Mouse (Mus musculus) MEL (cell line): Measurements from ENCODE around the gene Upp2. TPM values are rescaled to one million over a fixed set of nuclear protein-coding genes. Genes with fewer than 3 reads are reported as not detected.

Source experiments
- DNase-seq: peaks from one replicate; pipeline ENCODE4 v3.0.0; 2011; ENCODE audit warnings: low read depth, low spot score
- H3K27ac ChIP-seq: 2 replicates; pipeline ENCODE4 v1.5.1; 2012; ENCODE audit warnings: low read depth, mild to moderate bottlenecking, control low read depth, low read length, moderate library complexity; ENCODE audit not compliant: control insufficient read depth
- H3K27me3 ChIP-seq, 2 experiments: fragments of 150-350 bp in 1 of 2; sonication (generic) in 1 of 2; 2 replicates each; pipeline ENCODE4 v1.6.1; 2012; ENCODE audit warnings: low read length in 2 of 2, mild to moderate bottlenecking in 2 of 2, improper control_type of control experiment in 1 of 2, moderate library complexity in 1 of 2; ENCODE audit not compliant: insufficient read depth in 2 of 2, control insufficient read depth in 1 of 2
- H3K36me3 ChIP-seq, 2 experiments: 2 replicates each; pipeline ENCODE4 v1.6.1; 2012 to 2014; ENCODE audit warnings: low read length in 2 of 2, improper control_type of control experiment in 1 of 2, inconsistent platforms in 1 of 2, mild to moderate bottlenecking in 1 of 2; ENCODE audit not compliant: insufficient read depth in 2 of 2, control insufficient read depth in 1 of 2
- H3K4me1 ChIP-seq, 2 experiments: fragments of 150-350 bp in 1 of 2; sonication (generic) in 1 of 2; 2 replicates each; pipeline ENCODE4 v1.6.1; 2012; ENCODE audit warnings: low read length in 2 of 2, improper control_type of control experiment in 1 of 2, mild to moderate bottlenecking in 1 of 2; ENCODE audit not compliant: insufficient read depth in 2 of 2, control insufficient read depth in 1 of 2
- H3K4me3 ChIP-seq, 2 experiments: fragments of 150-350 bp in 1 of 2; sonication (generic) in 1 of 2; 2 replicates each; pipeline ENCODE4 v1.5.1; 2012; ENCODE audit warnings: low read depth in 2 of 2, low read length in 2 of 2, mild to moderate bottlenecking in 2 of 2, moderate library complexity in 2 of 2, control low read depth in 1 of 2, improper control_type of control experiment in 1 of 2; ENCODE audit not compliant: control insufficient read depth in 1 of 2, insufficient read depth in 1 of 2
- H3K79me2 ChIP-seq: 2 replicates; pipeline ENCODE4 v1.6.1; 2012; ENCODE audit warnings: mild to moderate bottlenecking, low read length, moderate library complexity; ENCODE audit not compliant: control insufficient read depth, poor library complexity, insufficient read depth
- H3K9ac ChIP-seq: 2 replicates; pipeline ENCODE4 v1.6.1; 2012; ENCODE audit warnings: low read depth, mild to moderate bottlenecking, control low read depth, low read length, moderate library complexity; ENCODE audit not compliant: control insufficient read depth, poor library complexity, severe bottlenecking
- H3K9me3 ChIP-seq: fragments of 150-350 bp; sonication (generic); replicated peaks from 2 replicates; pipeline ENCODE4 v1.6.1; 2012; ENCODE audit warnings: mild to moderate bottlenecking, low read length, improper control_type of control experiment, moderate library complexity; ENCODE audit not compliant: insufficient read depth
- BHLHE40 ChIP-seq: IDR thresholded peaks from 2 replicates; pipeline ENCODE4 v1.6.1; 2012; ENCODE audit warnings: low read depth, mild to moderate bottlenecking, inconsistent platforms, low read length, improper control_type of control experiment, borderline replicate concordance
- CHD2 ChIP-seq: IDR thresholded peaks from 2 replicates; pipeline ENCODE4 v1.6.1; 2011; ENCODE audit warnings: low read length, improper control_type of control experiment
- CTCF ChIP-seq, 3 experiments: IDR thresholded peaks in 2 of 3; conservative IDR thresholded peaks in 1 of 3; 2 replicates each; pipeline ENCODE4 v1.5.1; 2011 to 2012; ENCODE audit warnings: low read length in 3 of 3, low read depth in 2 of 3, mild to moderate bottlenecking in 2 of 3, improper control_type of control experiment in 1 of 3, inconsistent platforms in 1 of 3, mixed read lengths in 1 of 3, moderate library complexity in 1 of 3; ENCODE audit not compliant: control insufficient read depth in 1 of 3, insufficient read depth in 1 of 3, poor library complexity in 1 of 3, severe bottlenecking in 1 of 3
- E2F4 ChIP-seq: IDR thresholded peaks from 2 replicates; pipeline ENCODE4 v1.6.1; 2011; ENCODE audit warnings: low read depth, low read length, improper control_type of control experiment, borderline replicate concordance
- ELF1 ChIP-seq: IDR thresholded peaks from 2 replicates; pipeline ENCODE4 v1.6.1; 2014; ENCODE audit warnings: low read depth, mild to moderate bottlenecking, inconsistent platforms, low read length, improper control_type of control experiment, moderate library complexity
- EP300 ChIP-seq, 2 experiments: IDR thresholded peaks; 2 replicates each; pipeline ENCODE4 v1.6.1; 2011; ENCODE audit warnings: improper control_type of control experiment in 2 of 2, low read length in 2 of 2, low read depth in 1 of 2, mild to moderate bottlenecking in 1 of 2
- GABPA ChIP-seq: IDR thresholded peaks from 2 replicates; pipeline ENCODE4 v1.6.1; 2012; ENCODE audit warnings: low read depth, mild to moderate bottlenecking, inconsistent platforms, low read length, improper control_type of control experiment, moderate library complexity
- HCFC1 ChIP-seq: IDR thresholded peaks from 2 replicates; pipeline ENCODE4 v1.6.1; 2012; ENCODE audit warnings: low read depth, mild to moderate bottlenecking, inconsistent platforms, low read length, improper control_type of control experiment, moderate library complexity
- JUND ChIP-seq: IDR thresholded peaks from 2 replicates; pipeline ENCODE4 v1.6.1; 2011; ENCODE audit warnings: low read depth, mild to moderate bottlenecking, improper control_type of control experiment, low read length
- KAT2A ChIP-seq: conservative IDR thresholded peaks from 2 replicates; pipeline ENCODE4 v1.6.1; 2012; ENCODE audit warnings: low read depth, low read length, improper control_type of control experiment, inconsistent platforms
- MAFK ChIP-seq: IDR thresholded peaks from 2 replicates; pipeline ENCODE4 v1.6.1; 2011; ENCODE audit warnings: low read depth, mild to moderate bottlenecking, low read length, improper control_type of control experiment, borderline replicate concordance
- MAX ChIP-seq: IDR thresholded peaks from 2 replicates; pipeline ENCODE4 v1.6.1; 2011; ENCODE audit warnings: low read length, improper control_type of control experiment
- MAZ ChIP-seq: IDR thresholded peaks from 2 replicates; pipeline ENCODE4 v1.6.1; 2012; ENCODE audit warnings: low read depth, mild to moderate bottlenecking, inconsistent platforms, low read length, improper control_type of control experiment
- MEF2A ChIP-seq: IDR thresholded peaks from 2 replicates; pipeline ENCODE4 v1.6.1; 2014; ENCODE audit warnings: low read depth, mild to moderate bottlenecking, inconsistent platforms, low read length, improper control_type of control experiment; ENCODE audit not compliant: poor library complexity, insufficient replicate concordance, severe bottlenecking; ENCODE audit errors: extremely low read depth
- MXI1 ChIP-seq: IDR thresholded peaks from 2 replicates; pipeline ENCODE4 v1.6.1; 2011; ENCODE audit warnings: mild to moderate bottlenecking, low read depth, low read length, improper control_type of control experiment
- MYB ChIP-seq: IDR thresholded peaks from 2 replicates; pipeline ENCODE4 v1.6.1; 2011; ENCODE audit warnings: mild to moderate bottlenecking, low read depth, low read length, improper control_type of control experiment
- MYC ChIP-seq: IDR thresholded peaks from 2 replicates; pipeline ENCODE4 v1.6.1; 2011; ENCODE audit warnings: low read depth, mild to moderate bottlenecking, low read length, improper control_type of control experiment, moderate library complexity
- NRF1 ChIP-seq: IDR thresholded peaks from 2 replicates; pipeline ENCODE4 v1.6.1; 2014; ENCODE audit warnings: low read depth, mild to moderate bottlenecking, inconsistent platforms, low read length, improper control_type of control experiment, moderate library complexity; ENCODE audit not compliant: poor library complexity, insufficient read depth, severe bottlenecking
- POLR2A ChIP-seq, 2 experiments: IDR thresholded peaks; 2 replicates each; pipeline ENCODE4 v1.6.1; 2011 to 2012; ENCODE audit warnings: low read length in 2 of 2, mild to moderate bottlenecking in 2 of 2, control low read depth in 1 of 2, improper control_type of control experiment in 1 of 2, low read depth in 1 of 2, moderate library complexity in 1 of 2; ENCODE audit not compliant: control insufficient read depth in 1 of 2, insufficient read depth in 1 of 2, poor library complexity in 1 of 2
- POLR2AphosphoS2 ChIP-seq: IDR thresholded peaks from 2 replicates; pipeline ENCODE4 v1.6.1; 2011; ENCODE audit warnings: low read length, improper control_type of control experiment
- RAD21 ChIP-seq: IDR thresholded peaks from 2 replicates; pipeline ENCODE4 v1.6.1; 2011; ENCODE audit warnings: mild to moderate bottlenecking, low read depth, low read length, improper control_type of control experiment
- RCOR1 ChIP-seq: IDR thresholded peaks from 2 replicates; pipeline ENCODE4 v1.6.1; 2012; ENCODE audit warnings: low read depth, mild to moderate bottlenecking, inconsistent platforms, low read length, improper control_type of control experiment
- SMC3 ChIP-seq: IDR thresholded peaks from 2 replicates; pipeline ENCODE4 v1.6.1; 2011; ENCODE audit warnings: low read depth, low read length, improper control_type of control experiment
- TAL1 ChIP-seq: IDR thresholded peaks from 2 replicates; pipeline ENCODE4 v1.6.1; 2012; ENCODE audit warnings: mild to moderate bottlenecking, inconsistent platforms, low read length, moderate library complexity, mixed read lengths
- TBP ChIP-seq: IDR thresholded peaks from 2 replicates; pipeline ENCODE4 v1.8.0; 2011; ENCODE audit warnings: low read depth, low read length, improper control_type of control experiment
- UBTF ChIP-seq: IDR thresholded peaks from 2 replicates; pipeline ENCODE4 v1.6.1; 2012; ENCODE audit warnings: low read depth, mild to moderate bottlenecking, inconsistent platforms, low read length, improper control_type of control experiment, moderate library complexity, borderline replicate concordance; ENCODE audit not compliant: insufficient read depth
- USF1 ChIP-seq: IDR thresholded peaks from 2 replicates; pipeline ENCODE4 v1.6.1; 2014; ENCODE audit warnings: low read depth, mild to moderate bottlenecking, inconsistent platforms, low read length, improper control_type of control experiment, moderate library complexity
- USF2 ChIP-seq, 2 experiments: IDR thresholded peaks; 2 replicates each; pipeline ENCODE4 v1.6.1; 2011 to 2012; ENCODE audit warnings: improper control_type of control experiment in 2 of 2, low read length in 2 of 2, borderline replicate concordance in 1 of 2, inconsistent platforms in 1 of 2, low read depth in 1 of 2, mild to moderate bottlenecking in 1 of 2; ENCODE audit not compliant: insufficient read depth in 1 of 2
- ZKSCAN1 ChIP-seq: IDR thresholded peaks from 2 replicates; pipeline ENCODE4 v1.6.1; 2012; ENCODE audit warnings: low read depth, mild to moderate bottlenecking, inconsistent platforms, low read length, improper control_type of control experiment, moderate library complexity
- ZMIZ1 ChIP-seq: IDR thresholded peaks from 2 replicates; pipeline ENCODE4 v1.6.1; 2012; ENCODE audit warnings: low read depth, mild to moderate bottlenecking, inconsistent platforms, low read length, improper control_type of control experiment, moderate library complexity
- ZNF384 ChIP-seq: IDR thresholded peaks from 2 replicates; pipeline ENCODE4 v1.6.1; 2012; ENCODE audit warnings: low read depth, mild to moderate bottlenecking, inconsistent platforms, low read length, improper control_type of control experiment
- polyA plus RNA-seq, 2 experiments: library from polyadenylated mRNA; stranded (reverse) in 1 of 2; unstranded in 1 of 2; fragments of >175 nt in 1 of 2; fragments of >200 nt in 1 of 2; gene quantifications; 2 replicates each; pipeline versions ENCODE4 v1.2.1 to v1.2.4; 2012; ENCODE audit warnings: low replicate concordance in 2 of 2, low read depth in 1 of 2; ENCODE audit not compliant: insufficient read length in 2 of 2, insufficient read depth in 1 of 2, missing spikeins in 1 of 2
- total RNA-seq: library from RNA; depleted of rRNA; stranded (reverse); fragments of 300-350 nt; gene quantifications from 2 replicates; pipeline ENCODE4 v1.2.3, GENCODE M21; 2012

Upp2 gene
- total and polyA plus RNA-seq, 3 experiments, result not detected

DNA sequence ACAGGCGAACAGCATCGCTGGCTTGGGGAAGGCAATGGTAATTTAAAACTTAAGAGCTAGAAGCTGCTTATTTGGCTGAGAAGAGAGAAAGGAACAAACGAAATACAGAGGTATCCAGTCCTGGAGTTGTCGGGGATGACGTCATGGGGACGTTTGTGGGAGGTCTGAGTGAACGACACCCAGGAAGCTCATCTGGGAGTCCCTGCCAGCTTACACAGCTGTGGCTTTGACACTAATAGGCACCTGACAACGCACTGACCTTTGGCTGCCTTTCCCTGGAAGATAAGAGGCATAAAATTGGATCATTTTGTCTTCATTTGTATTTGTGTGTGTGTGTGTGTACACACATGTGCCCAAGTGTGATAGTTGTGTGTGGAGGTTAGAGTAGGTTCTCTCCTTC, 130.4 kb downstream of the Upp2 start:
- H3K9me3 ChIP-seq, result no peaks in the 10 kb centered on the region
- TF ChIP-seq USF1 (no peak), USF2 (IDR thresholded peaks at IDR 0.05; ENCODE audit: borderline replicate concordance in 1 of 2, insufficient read depth in 1 of 2, low read depth in 1 of 2, low read length in 2 of 2) (no peak), GABPA (no peak), ZMIZ1 (no peak), CHD2 (no peak), MEF2A (no peak), MYC (no peak), RCOR1 (no peak), MAFK (no peak), HCFC1 (no peak), MYB (no peak), E2F4 (no peak), CTCF (IDR thresholded peaks at IDR 0.05 in 2 of 3, conservative IDR thresholded peaks at IDR 0.05 in 1 of 3; ENCODE audit: control insufficient read depth in 1 of 3, insufficient read depth in 1 of 3, low read depth in 2 of 3, low read length in 3 of 3, poor library complexity in 1 of 3, severe bottlenecking in 1 of 3) (no peak), ZNF384 (no peak), UBTF (no peak), KAT2A (no peak), RAD21 (no peak), POLR2AphosphoS2 (no peak), ZKSCAN1 (no peak)

DNA sequence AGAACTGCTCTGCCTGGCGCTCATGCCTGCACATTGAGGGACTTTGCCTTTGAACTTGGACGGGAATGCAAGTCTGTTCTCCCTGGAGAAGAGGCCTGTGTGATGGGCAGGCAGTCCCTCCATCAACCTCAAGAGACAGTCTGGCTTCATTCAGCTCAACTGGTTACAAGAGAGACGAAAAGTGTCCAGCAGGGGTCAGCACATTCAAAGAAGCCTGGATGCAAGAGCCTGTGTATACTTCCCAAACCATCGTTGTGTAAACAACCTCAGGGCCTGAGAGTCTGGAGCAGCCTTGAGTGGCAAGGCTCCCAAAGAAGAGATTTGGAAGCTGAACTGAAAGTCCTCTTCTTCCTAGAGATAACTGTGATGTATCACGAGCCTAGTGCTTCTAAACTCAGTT, 132.8 kb downstream of the Upp2 start:
- H3K27me3 ChIP-seq, result no peaks in the 10 kb centered on the region
- no peaks in the 10 kb centered on the region for H3K79me2 ChIP-seq
- no peak overlapping the region for H3K27ac ChIP-seq
- no peak overlapping the region for H3K4me3 ChIP-seq
- DNase-seq, result no peak
- H3K9ac ChIP-seq, result no peak overlapping the region
- H3K9me3 ChIP-seq, result no peaks in the 10 kb centered on the region
- no peaks in the 10 kb centered on the region for H3K36me3 ChIP-seq
- no peak for TF ChIP-seq MEF2A
- TF ChIP-seq RCOR1, result no peak
- TF ChIP-seq NRF1, result no peak
- no peak for TF ChIP-seq ZMIZ1
- TF ChIP-seq SMC3, result no peak
- no peak for TF ChIP-seq MYB
- TF ChIP-seq TBP, result no peak
- no peak for TF ChIP-seq EP300 (IDR thresholded peaks at IDR 0.05; ENCODE audit: low read depth in 1 of 2, low read length in 2 of 2)
- no peak for TF ChIP-seq MAZ
- TF ChIP-seq MAX, result no peak
- no peak for TF ChIP-seq ELF1
- no peak for TF ChIP-seq USF2 (IDR thresholded peaks at IDR 0.05; ENCODE audit: borderline replicate concordance in 1 of 2, insufficient read depth in 1 of 2, low read depth in 1 of 2, low read length in 2 of 2)
- no peak for TF ChIP-seq KAT2A
- no peak for TF ChIP-seq MXI1
- no peak for TF ChIP-seq BHLHE40
- TF ChIP-seq ZKSCAN1, result no peak
- TF ChIP-seq JUND, result no peak
- TF ChIP-seq TAL1, result no peak
- no peak for TF ChIP-seq POLR2A (IDR thresholded peaks at IDR 0.05; ENCODE audit: control insufficient read depth in 1 of 2, insufficient read depth in 1 of 2, low read depth in 1 of 2, low read length in 2 of 2, poor library complexity in 1 of 2)
- TF ChIP-seq, all 39 proteins: peak for 0
- H3K4me1 ChIP-seq, result no peaks in the 10 kb centered on the region

More for the DNA sequence above, 130.4 kb downstream of the Upp2 start:
- Histone ChIP-seq H3K27ac (no peak overlapping the region), H3K79me2 (no peaks in the 10 kb centered on the region), H3K4me1 (no peaks in the 10 kb centered on the region), H3K27me3 (no peaks in the 10 kb centered on the region), H3K36me3 (no peaks in the 10 kb centered on the region), H3K9ac (no peak overlapping the region), H3K4me3 (no peak overlapping the region)
- no peak for DNase-seq
